Mouse (Mus musculus): Measurements from ENCODE around the gene Afg1l. TPM values are rescaled to one million over a fixed set of nuclear protein-coding genes. Genes with fewer than 3 reads are reported as not detected.

The Afg1l gene
- polyA plus RNA-seq, 1 experiment: 5.2 TPM

GRCm38 (mm10) chr10:42267811-42268545 is 210.4 kb downstream of the Afg1l start:
- DNase-seq (ENCODE audit: low read depth): no peak

GRCm38 (mm10) chr10:42265021-42265689 is 213.2 kb downstream of the Afg1l start:
- no peak for DNase-seq (ENCODE audit: low read depth)

- DNase-seq (ENCODE audit: low read depth): no peak
These were observed 214.2 kb downstream of the Afg1l start for GRCm38 (mm10) chr10:42264195-42264594.

- DNase-seq (ENCODE audit: low read depth): no peak
These were observed 214.7 kb downstream of the Afg1l start for GRCm38 (mm10) chr10:42263701-42264100.

Other genes starting within 250 kb of the Afg1l start
- gene Foxo3, start 201.8 kb downstream of the Afg1l start, polyA plus RNA-seq (2012; rRNA removed): 29.1 and 36.6 TPM in 2 replicates
- gene Snx3, start 23.5 kb upstream of the Afg1l start, polyA plus RNA-seq (2012; rRNA removed): 257 and 274 TPM in 2 replicates
- gene Nr2e1, start 105.1 kb upstream of the Afg1l start, polyA plus RNA-seq (2012; rRNA removed): not detected in 2 replicates
- 29.8 and 31.9 TPM in 2 replicates for gene Ostm1, start 105.3 kb upstream of the Afg1l start, polyA plus RNA-seq (2012; rRNA removed)